Mouse (Mus musculus): ENCODE results near the gene Glyctk.
"Not testable (repeated sequence)": the region's sequence is repeated elsewhere in the genome, so short reads cannot be mapped to it uniquely, and the experiment has no call there.

Glyctk gene

DNA sequence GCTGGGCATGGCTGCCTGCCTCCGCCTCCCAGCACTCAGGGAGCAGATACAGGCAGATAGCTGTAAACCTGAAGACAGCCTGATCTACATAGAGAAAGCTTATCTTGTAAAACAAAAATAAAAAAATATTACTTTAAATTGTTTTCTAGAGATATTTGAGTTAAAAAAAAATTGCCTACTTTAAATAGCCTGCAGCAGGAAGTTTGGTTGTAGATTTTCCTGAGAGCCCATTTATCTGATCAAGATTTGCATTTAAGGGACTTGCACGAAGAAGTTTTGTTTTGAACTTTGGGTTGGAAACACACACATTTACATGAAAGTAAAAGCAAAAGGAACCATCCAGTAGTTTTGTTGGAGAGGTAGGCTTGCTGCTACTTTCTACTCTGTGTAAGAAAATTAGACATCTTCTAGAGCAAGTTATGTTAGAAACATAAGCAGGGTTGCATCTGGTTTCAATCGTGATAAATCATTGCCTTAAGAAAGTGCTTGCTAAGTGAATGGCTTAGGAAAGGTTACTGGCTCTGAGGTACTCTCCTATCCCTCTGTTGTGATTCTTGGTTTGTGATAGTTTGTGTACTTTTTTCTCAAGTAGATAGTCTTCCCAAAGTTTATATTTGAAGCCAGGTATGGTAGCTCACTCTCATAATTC lies 17.7 kb upstream of the Glyctk start:
- no peak for DNase-seq

DNA sequence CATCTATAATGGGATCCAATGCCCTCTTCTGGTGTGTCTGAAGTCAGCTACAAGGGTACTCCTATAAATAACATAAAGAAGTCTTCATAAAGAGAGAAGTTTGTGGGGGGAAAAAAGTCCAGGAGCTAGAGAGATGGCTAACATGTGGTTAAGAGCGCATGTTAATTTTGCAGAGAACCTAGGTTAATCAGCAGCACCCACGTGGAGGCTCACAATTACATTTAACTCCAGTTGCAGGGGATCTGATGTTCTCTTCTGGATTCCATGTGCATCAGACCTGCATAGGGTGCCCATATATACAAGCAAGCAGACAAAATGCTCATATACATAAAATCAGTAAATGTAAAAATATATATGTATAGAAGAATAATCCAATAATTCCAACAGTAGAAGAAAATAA lies 15.4 kb upstream of the Glyctk start:
- DNase-seq: no peak

DNA sequence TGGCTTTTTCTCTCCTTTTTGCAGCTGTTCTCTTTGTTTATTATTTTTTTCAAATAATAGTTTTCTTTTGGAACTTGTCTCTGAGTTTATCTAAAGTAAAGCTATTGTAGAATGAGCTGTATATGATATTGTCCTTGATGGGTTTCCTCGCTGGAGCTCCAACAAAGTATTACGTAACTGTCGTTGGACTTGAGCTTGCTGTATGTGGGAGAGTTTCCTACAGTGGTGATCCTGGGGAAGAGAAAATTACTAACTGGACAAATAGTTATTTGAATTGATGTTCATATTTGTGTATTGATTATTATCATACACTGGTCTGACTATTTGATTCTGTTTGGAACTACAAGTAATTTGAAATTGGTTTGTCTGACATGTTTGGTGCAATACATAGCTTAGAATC lies 14.6 kb upstream of the Glyctk start:
- no peak for DNase-seq

DNA sequence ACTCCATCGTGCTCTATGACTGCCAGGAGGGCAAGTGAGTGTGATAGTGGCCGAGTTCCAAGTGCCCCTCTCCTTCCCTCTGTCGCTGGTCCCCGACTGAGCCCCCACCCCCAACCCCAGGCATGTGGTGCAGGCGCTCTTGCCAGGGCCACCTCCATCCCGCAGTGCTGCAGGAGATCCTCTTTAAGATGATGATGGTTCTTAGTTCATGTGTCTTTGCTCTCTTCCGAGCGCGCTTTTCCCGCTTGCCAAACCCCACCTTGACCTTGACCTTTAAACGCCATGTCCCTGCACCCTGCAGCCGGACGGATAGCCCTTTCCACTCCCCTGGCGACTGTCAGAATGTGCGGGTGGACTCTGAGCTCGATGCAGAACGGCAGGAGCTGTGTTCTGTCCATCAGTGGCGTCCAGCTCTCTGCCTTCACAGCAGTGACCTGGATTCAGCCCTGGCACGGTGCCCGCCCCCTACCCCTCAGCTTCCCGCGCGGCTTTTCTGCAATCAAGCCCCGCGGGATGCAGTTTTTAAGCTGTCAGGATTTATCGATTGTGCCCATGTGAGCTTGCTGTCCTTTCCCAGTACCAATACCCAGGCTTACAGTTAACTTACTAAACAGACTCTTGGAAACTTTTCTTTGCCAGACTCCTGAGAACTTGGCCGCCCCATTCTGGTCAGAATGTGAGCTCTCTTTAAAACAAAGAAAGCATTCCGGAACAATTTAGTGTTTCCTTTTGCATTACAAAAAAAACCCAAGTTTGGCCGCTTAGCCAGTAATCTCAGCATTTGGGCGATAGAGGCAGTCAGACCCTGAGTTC lies 13.6 kb upstream of the Glyctk start:
- DNase-seq: peak; percentile 46 to 47

DNA sequence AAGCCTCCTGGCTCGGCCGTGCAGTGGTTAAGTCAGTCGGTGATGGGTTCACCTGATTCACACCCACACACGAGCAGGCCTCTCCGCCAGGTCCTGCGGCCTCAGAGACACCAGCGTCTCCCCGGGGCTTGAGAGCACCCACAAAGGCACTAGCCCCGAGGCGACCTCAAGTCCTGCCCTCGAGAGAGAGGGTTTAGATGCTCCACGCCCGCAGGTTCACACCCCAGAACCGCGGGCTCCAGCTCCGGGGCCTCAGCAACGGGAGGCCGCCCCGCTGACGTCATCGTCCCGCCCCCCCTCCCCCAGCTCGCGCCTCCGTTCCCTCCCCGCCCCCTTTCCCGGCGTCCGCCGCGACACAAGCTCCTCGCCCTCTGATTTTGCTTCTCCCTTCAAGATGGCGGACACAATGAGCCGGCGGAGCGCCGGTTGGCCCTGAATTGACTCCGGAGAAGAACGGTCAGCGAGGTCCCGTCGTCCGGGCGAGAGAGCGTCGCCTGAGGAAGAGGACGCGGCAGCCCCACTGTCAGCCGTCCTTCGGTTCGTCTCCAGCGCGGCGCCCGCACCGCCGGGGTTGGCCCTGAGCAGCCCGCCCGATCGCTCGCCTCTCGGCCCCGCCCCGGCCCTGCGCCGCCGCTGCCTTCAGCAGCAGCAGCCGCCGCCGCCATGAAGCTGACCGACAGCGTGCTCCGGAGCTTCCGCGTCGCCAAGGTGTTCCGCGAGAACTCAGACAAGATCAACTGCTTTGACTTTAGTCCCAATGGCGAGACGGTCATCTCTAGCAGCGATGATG lies 12.8 kb upstream of the Glyctk start, which contains the start of gene Wdr82:
Gene Wdr82 (plus strand): TSS at position 373 of the 790 bp plus-strand sequence.
- DNase-seq: peak; percentile 88 to 91

DNA sequence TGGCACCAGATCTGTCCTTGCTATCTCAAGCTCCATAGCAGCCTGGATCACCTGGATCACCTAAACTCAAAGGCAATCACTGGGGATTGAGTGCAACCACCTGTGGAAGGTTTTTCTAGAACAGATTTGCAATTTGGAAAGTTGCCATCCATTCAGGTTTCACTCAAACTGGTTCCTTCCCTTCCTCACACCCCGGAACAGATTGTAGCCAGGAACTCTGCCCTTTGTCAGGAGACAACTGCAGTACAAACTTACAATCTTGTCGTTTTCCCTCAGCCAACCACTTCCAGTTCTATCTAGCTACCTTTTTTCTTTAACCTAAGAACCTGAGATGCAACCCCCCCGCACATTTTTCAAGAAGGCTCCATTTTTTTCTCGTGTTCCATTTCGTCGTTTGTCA lies 12.0 kb upstream of the Glyctk start:
- no peak for DNase-seq

DNA sequence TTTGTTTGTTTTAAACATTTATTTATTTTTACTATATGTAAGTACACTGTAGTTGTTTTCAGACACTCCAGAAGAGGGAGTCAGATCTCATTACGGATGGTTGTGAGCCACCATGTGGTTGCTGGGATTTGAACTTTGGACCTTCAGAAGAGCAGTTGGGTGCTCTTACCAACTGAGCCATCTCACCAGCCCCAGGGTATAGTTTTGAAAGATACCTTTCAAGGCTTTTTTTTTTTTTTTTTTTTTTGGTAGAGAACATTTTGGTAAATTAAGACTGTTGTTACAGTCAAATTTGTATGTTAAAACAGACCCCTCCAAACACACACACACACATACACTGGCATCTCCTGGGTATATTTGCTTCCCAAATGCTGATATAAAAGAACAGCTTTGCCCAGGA lies 11.1 kb upstream of the Glyctk start:
- not testable (repeated sequence) for DNase-seq

DNA sequence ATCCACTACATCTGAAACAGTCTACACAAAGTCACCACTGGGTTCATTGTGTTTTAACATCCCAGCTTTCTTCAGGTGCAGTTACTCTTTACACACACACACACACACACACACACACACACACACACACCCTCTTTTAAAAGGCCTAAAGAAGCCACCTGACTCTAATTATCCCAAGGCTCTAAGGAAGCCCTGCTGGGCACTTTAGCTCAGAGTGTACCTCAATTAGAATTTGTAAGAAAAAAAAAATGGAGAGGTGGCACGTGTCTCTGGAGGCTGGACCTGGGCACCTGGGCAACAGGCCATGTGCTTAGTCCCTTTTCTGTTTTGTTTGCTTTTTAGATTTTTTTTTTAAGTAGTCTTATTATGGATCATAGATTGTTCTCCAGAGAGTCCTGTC lies 9.8 kb upstream of the Glyctk start:
- no peak for DNase-seq

DNA sequence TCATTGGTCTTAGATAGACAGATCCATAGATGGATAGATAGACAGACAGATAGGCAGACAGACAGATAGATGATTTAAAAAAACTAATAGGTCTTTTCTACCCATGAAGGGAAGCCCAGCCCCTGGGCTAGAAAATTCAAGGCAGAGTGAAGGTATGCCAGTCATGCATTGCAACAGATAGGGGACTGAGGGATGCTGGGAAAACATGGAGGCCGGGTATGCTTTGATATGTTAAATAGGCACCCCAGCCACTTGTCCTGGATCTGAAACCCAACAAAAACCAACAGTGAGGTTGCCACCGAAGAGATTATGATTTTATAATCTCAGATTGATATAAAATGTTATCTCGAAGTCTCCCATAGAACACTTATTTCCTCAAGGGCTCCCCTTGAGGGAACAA lies 9.3 kb upstream of the Glyctk start:
- DNase-seq: no peak

DNA sequence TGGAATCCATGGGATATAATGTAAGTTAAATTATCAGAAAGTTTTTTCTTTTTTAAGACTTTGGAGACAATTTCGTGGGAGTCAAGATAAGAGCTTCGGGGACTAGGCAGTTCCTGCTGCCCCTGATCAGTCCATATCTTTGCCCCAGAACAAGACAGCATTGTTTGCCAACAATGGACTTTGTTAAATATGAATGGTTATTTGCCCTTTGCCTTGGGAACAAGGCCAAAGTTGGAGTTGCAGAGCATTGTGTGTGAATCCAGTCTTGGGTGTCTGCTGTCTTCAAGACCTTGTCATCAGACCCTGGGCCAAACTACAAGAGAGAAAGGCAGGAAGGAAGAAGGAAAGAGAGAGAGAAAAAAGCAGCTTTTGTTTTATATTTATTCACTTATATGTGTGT lies 8.8 kb upstream of the Glyctk start:
- DNase-seq: no peak

DNA sequence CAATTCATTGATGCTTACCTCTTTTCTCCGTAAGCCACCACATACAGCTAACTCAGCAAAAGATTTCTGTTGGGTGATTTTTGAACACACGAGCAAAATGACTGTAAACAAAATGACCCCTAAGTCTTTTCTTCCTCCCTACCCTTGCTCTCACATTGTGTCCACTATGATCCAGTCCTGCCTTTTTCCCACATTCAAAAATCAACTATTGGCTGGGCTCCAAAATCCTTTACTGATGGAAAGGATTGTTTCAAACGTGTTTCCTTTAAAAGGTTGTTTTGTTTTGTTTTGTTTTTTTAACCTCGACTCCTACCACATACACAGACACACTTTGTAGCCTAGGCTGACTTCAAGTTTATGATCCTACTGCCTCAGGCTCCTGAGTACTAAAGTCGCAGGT lies 2.5 kb upstream of the Glyctk start:
- no peak for DNase-seq

DNA sequence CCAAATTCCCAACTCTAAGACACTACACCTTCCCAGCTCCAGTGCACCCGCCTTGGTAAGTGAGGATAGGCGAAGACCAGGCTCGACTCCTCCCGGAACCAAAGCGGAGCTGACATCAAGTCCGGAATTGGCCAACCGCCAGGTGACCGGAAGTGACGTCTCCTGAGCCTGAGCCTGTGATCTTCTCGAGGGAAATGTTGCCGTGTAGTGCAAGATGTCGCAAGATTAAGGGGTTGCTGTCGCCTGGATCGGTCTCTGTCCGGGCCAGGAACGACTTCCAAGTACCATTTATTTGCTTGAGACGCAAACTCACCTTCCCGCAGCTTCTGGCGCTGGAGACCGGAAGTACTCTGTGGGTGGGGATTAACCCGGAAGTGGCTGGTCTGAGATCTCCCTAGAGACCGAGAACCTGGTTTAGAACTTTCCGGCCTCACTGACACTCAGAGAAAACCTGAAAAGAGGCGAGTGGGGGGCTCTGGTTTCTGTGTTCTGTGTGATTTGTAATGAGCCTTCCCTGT lies 1.9 kb upstream of the Glyctk start:
- peak; percentile 75 to 76 for DNase-seq

DNA sequence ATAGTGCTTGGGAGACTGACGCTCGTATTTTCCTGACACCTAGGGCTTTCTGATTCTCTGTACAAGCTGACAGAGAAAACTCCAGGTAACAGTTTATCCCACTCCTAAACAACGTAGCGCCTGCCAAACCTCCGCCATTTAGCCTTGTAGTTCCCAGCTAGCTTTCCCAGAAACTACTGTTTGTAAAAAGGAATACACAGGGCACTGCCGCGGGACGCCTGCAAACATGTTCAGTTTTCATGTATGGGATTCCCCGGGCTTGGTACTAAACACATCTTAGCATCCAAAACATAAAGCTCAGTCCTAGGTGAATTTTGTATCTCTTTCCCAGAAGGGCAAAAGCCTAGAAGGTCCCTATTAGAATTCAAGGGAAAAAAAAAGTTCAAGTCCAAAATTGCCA lies 1.3 kb upstream of the Glyctk start:
- no peak for DNase-seq

DNA sequence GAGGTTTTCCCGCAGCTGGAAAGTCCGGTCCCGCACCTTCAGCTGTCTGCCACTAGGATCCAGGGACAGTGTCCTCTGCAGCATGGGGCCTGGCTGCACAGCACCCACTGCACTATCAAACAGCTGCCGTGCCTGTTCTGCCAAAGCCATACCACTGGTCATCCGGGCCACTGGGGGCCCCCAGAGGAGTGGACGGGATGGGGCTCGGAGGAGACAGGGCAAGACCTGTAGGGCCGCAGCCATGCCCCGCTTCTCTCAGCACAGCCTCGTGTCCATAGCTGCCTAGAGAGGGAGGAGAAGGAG lies 364 bp downstream of the Glyctk start:
- DNase-seq: no peak

DNA sequence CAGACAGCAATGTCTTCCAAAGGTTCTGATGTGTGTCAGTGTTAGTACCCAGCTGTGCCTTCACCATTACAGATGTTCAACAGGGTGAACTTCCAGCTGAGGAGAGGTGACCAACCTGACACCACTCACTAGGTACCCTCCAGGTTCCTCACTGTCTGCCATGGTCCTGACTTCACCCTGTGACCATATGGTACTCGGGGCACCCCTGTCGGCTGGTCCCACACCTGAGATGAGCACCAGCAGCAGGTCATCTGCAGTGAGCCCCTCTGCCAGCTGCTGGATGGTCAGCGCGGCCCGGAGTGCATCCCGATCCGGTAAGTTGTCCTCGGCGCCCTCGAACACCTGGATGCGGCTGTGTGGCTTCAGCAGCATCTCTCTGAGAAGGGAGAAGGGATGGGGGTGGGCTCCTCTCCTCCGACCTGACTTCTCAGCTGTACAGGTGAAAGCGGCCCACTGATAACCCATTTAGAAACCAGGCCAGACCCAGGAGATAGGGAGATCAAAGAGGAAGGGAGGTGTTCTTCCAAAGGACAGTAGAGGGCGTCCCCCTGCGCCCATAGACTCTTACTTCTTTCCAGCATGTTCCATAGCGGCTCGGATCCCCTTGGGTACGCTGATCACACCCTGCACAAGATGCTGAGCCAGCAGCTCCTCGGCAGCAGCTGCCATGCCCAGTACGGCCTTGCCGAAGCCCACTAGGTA lies 866 bp downstream of the Glyctk start:
- no peak for DNase-seq

DNA sequence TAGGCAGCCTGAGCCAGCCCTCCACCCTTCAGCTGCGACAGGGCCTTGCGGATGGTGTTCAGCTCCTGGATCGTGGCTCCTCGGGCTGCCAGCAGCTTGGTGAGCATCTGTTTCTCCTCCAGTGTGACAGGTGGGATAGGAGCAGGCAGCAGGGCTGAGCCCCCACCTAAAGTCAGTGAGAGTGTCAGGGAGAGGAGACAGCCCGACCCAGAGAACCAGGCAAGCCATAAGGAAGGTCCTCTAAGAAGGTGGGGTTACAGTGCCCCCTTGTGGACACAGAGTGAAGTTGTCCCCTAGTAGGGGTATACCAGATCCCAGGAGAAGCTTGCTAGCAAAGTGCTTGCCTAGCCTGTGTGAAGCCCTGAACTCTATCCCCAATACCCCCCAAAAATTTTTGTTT lies 1.5 kb downstream of the Glyctk start:
- DNase-seq: peak; percentile 34 to 40

DNA sequence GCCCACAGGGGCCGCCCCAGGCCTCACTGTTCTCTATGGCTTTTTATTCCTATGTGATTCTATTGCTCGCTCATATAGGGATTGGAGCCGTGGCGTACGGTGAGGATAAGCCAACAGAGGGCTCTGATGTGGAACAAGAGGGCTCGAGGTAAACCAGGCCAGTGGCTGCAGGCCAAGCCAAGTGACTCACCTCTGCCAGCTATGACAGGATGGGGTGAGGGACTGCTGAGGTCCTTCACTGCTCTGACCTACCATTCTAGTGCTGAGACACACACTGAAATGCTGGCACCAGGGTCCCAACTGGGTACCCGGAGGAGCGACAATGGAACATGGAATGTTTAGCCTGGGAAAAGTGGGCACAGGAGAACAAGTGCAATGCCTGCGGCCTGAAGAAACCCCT lies 3.8 kb downstream of the Glyctk start:
- DNase-seq: no peak

DNA sequence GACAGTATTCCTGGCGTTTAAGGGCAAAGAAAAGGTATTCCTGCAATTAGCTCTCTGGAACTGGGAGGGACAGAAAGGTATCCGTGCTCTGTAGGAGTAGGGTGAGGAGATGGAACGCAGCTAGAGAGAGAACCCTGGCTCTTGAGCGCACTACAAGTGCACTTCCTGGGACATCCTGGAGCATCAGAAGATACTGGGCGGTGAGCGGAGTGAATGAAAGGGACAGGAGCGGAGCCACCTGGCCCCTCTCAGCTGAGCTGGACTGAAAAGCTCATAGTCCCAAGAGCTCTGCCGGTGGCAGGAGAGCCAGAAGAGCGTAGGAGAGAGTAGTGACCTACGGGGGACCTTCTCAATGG lies 8.6 kb downstream of the Glyctk start:
- no peak for DNase-seq

DNA sequence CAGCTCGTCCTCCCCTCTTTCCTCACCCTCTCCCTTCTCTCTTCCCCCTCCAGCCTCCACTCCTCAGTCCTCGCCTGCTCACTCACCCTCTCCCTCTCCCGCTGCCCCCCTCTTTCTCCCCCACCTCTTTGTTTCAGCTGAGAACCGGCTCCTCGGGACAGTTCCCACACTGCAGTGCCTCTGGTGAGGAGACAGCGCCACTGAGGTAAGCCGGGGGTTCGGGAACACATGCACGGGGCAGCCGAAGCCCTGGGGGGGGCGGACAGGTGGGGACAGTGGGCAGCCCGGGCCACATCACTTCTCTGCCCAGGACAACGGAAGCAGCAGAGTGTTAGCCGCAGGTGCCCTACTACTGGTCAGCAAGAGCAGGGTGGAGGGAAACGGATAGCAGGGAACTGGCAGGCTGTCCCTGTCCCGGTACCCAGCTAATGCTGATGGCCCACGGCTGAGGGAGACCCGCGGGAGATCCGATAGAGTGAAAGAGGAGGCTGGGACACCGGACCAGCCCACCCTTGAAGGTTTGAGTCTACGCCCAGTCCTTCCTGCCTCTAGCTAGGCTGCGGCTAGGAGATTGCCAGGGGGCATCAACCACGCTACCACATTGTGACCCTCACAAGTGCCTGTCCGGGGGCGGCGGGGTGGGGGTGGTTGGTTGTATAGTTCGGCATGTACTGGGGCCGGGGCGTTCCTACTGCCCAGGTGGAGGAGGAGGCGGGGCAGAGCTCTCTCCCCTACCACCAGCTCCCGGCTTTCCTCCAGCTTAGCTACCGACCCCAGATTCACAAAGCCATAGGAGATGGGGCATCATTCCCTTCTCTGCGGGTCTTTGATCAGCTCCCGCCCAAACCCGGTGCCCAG lies 9.2 kb downstream of the Glyctk start:
- no peak for DNase-seq

DNA sequence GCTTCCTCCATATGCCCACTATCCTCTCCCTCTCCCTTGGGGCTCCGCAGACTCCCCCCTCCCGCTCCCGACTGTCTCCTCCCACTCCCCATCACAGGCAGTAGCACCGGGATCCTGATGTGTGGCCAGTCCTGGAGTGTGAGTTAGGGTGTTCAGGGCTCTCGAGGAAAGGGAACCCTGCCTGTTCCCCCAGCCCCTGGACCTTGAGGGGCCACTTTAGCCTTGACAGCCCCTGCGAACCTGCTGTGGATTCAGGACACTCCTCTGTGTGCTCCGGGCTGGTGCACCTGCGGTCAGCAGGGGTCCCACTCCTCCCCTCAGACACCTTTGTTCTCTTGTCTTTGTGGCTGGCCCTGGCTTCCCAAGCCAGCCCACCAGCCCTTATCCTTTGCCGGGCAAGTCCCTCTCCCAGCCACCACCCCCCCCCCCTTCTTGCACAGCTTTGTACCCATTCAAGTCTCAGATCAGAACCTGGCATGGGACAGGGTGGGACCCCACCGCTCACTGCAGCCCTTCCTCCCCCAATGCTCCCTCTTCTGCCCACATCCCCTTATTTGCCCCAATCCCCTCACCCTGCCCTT lies 10.0 kb downstream of the Glyctk start:
- no peak for DNase-seq

DNA sequence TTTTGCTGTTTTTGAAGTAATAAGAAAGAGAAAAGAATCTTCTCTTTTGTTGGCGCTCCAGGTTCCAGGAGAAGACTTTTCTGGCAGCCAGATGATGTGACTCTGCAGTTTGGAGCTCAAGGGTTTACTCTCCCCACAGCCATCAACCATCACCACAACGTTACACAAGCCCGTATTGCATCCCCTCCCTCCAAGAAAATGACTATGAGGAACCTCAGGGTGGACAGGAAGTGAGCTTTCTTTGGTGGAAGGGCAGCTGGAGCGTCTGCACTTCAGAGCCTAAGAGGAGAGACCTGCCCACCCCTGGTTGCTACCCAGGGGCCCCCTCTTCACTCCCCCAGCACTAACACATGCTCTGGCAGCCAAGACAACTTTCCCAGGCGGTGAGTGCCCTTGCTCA lies 10.7 kb downstream of the Glyctk start:
- no peak for DNase-seq

DNA sequence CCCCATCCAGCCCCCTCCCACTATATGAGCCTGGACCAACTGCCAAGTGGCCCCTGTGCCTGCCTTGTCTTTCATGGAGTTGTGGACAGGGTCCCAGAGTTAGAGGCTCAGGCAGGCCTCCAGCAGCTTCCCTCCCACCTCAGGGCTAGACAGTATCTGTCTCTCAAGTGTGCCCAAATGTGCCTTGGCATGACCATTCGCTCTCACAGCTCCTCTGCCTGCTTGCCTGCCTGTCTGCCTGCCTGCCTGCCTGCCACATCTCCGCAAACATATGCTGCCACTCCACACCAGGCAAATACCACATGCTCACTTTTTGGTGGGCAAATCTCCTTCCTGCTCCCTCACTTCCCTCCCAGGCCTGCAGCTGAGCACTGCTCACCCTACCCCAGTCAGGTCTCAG lies 12.4 kb downstream of the Glyctk start:
- no peak for DNase-seq
